Comparison of ENCODE assay signal across 28 mouse cellular contexts in the genomic region with DNA sequence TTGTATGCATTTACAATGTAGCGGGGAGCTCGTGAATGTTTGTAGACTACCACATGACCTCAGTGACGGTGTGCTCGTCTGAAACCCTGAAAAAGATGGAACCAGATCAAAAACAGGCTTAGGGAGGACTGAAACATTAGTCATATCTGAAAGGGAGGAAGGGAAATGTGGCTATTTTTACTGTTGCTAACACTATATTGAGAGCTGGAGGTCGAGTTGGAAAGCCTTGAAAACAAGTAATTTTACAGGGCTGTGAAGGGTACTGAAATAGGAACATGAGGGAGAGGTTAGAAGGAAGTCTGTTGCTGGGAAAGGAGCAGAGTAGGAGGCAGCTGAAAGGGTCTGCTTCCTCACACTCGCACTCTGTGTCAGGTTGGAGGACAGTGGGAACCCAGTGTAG.
DNase-seq lines count a peak whose midpoint lies in the region; ATAC-seq and TF ChIP-seq lines count a peak whose summit lies in the region.
"Had no signal": no experiment of that assay in that cellular context is flagged by ENCODE, and none has a peak within 500 bp of the region (broad histone marks: within the 10 kb centered on the region; RNA-seq: fewer than 3 reads in every experiment).

No protein-coding gene starts in this region.

- 49% methylated on average over 6 of the region's 6 CpGs for WGBS in heart, embryonic 13.5 days
- 43% methylated on average over 6 of the region's 6 CpGs for WGBS in stomach, embryonic 14.5 days
- WGBS in stomach, postnatal 0 days: 45% methylated on average over 6 of the region's 6 CpGs
- 73% methylated on average over 6 of the region's 6 CpGs for WGBS in cerebellum, adult 2 months

- no peaks in the 10 kb centered on the region for H3K36me3 ChIP-seq in heart, embryonic 13.5 days
- H3K36me3 ChIP-seq in stomach, embryonic 14.5 days (ENCODE audit: control insufficient read depth, insufficient read depth, low read length): no peaks in the 10 kb centered on the region
- H3K36me3 ChIP-seq in stomach, postnatal 0 days (ENCODE audit: control insufficient read depth, insufficient read depth, low read length): no peaks in the 10 kb centered on the region
- H3K36me3 ChIP-seq: hindbrain, embryonic 10.5 days; hindbrain, embryonic 15.5 days; lung, embryonic 15.5 days had no signal

- ATAC-seq in heart, embryonic 13.5 days (ENCODE audit: extremely low read depth, insufficient number of reproducible peaks, low FRiP score, low TSS enrichment): no peak
- ATAC-seq in stomach, embryonic 14.5 days (ENCODE audit: insufficient number of reproducible peaks, insufficient read depth, low FRiP score, low read depth): no peak
- no peak; the same call in 1 of the 2 replicates for ATAC-seq in stomach, postnatal 0 days (ENCODE audit: low FRiP score, low TSS enrichment)
- ATAC-seq: forebrain, embryonic 16.5 days; inflammation-experienced regulatory T-cells, adult 6 months; midbrain, embryonic 16.5 days had no signal

- H3K27me3 ChIP-seq in heart, embryonic 13.5 days (replicated peaks): no peaks in the 10 kb centered on the region
- H3K27me3 ChIP-seq in stomach, embryonic 14.5 days (ENCODE audit: control insufficient read depth, insufficient read depth, low read length): no peaks in the 10 kb centered on the region
- H3K27me3 ChIP-seq in stomach, postnatal 0 days (ENCODE audit: control insufficient read depth, insufficient read depth, low read length): no peaks in the 10 kb centered on the region
- no peaks in the 10 kb centered on the region for H3K27me3 ChIP-seq in cerebellum, adult 2 months (ENCODE audit: control insufficient read depth, insufficient read depth, low read length)
- H3K27me3 ChIP-seq: hindbrain, embryonic 15.5 days; limb, embryonic 12.5 days; lung, embryonic 15.5 days had no signal

- no peaks in the 10 kb centered on the region for H3K9me3 ChIP-seq in heart, embryonic 13.5 days
- H3K9me3 ChIP-seq in stomach, embryonic 14.5 days (ENCODE audit: control insufficient read depth, low read depth, low read length): no peaks in the 10 kb centered on the region
- H3K9me3 ChIP-seq in stomach, postnatal 0 days (ENCODE audit: control insufficient read depth, low read length): no peaks in the 10 kb centered on the region
- H3K9me3 ChIP-seq: hindbrain, embryonic 10.5 days; hindbrain, embryonic 15.5 days; limb, embryonic 12.5 days; lung, embryonic 15.5 days had no signal

- TF ChIP-seq POLR2A in cerebellum, adult 2 months (IDR thresholded peaks at IDR 0.05; ENCODE audit: borderline replicate concordance, insufficient read depth, low read length): no peak

- TF ChIP-seq EP300 in stomach, postnatal 0 days (optimal IDR thresholded peaks at IDR 0.05): no peak

- TF ChIP-seq CTCF in stomach, postnatal 0 days (IDR thresholded peaks at IDR 0.05; ENCODE audit: low read depth): no peak
- TF ChIP-seq CTCF in cerebellum, adult 2 months (IDR thresholded peaks at IDR 0.05; ENCODE audit: borderline replicate concordance, insufficient read depth, low read depth, low read length): no peak

- no peak overlapping the region for H3K4me3 ChIP-seq in heart, embryonic 13.5 days
- H3K4me3 ChIP-seq in stomach, embryonic 14.5 days (ENCODE audit: low read depth, low read length): no peak overlapping the region
- no peak overlapping the region for H3K4me3 ChIP-seq in stomach, postnatal 0 days (ENCODE audit: low read depth, low read length)
- H3K4me3 ChIP-seq in cerebellum, adult 2 months (replicated peaks; ENCODE audit: insufficient read depth, low read depth, low read length): no peak overlapping the region
- H3K4me3 ChIP-seq: hindbrain, embryonic 10.5 days; hindbrain, embryonic 15.5 days; limb, embryonic 12.5 days; lung, embryonic 15.5 days had no signal

- peak overlapping the region; percentile 26 for H3K27ac ChIP-seq in heart, embryonic 13.5 days (replicated peaks)
- H3K27ac ChIP-seq in stomach, embryonic 14.5 days (ENCODE audit: low read length): peak overlapping the region; percentile 15; the same call in 1 of the 2 replicates
- no peak overlapping the region for H3K27ac ChIP-seq in stomach, postnatal 0 days (replicated peaks)
- no peak overlapping the region for H3K27ac ChIP-seq in cerebellum, adult 2 months (ENCODE audit: insufficient read depth, low read length)
- H3K27ac ChIP-seq: hindbrain, embryonic 10.5 days; hindbrain, embryonic 15.5 days; limb, embryonic 12.5 days; lung, embryonic 15.5 days had no signal

- peaks cover 42% of the 10 kb centered on the region for H3K4me1 ChIP-seq in heart, embryonic 13.5 days
- peaks cover 8% of the 10 kb centered on the region; the same call in 1 of the 2 replicates for H3K4me1 ChIP-seq in stomach, embryonic 14.5 days (ENCODE audit: control insufficient read depth, insufficient read depth, low read length)
- no peaks in the 10 kb centered on the region for H3K4me1 ChIP-seq in stomach, postnatal 0 days (replicated peaks; ENCODE audit: control insufficient read depth, insufficient read depth)
- no peaks in the 10 kb centered on the region for H3K4me1 ChIP-seq in cerebellum, adult 2 months (ENCODE audit: control insufficient read depth, insufficient read depth, low read length)
- H3K4me1 ChIP-seq: hindbrain, embryonic 10.5 days; hindbrain, embryonic 15.5 days; limb, embryonic 12.5 days; lung, embryonic 15.5 days had no signal

- no peak overlapping the region for H3K4me2 ChIP-seq in heart, embryonic 13.5 days
- no peak overlapping the region for H3K4me2 ChIP-seq in stomach, embryonic 14.5 days (replicated peaks; ENCODE audit: low read depth, low read length)
- H3K4me2 ChIP-seq in stomach, postnatal 0 days (replicated peaks; ENCODE audit: low read depth): no peak overlapping the region
- H3K4me2 ChIP-seq: heart, embryonic 11.5 days; hindbrain, embryonic 15.5 days; limb, embryonic 12.5 days; liver, embryonic 11.5 days; lung, embryonic 15.5 days; midbrain, embryonic 11.5 days had no signal

- peak overlapping the region; percentile 9; the same call in 1 of the 2 replicates for H3K9ac ChIP-seq in heart, embryonic 13.5 days
- no peak overlapping the region for H3K9ac ChIP-seq in stomach, embryonic 14.5 days (replicated peaks; ENCODE audit: low read depth, low read length)
- H3K9ac ChIP-seq in stomach, postnatal 0 days (ENCODE audit: low read length): no peak overlapping the region
- H3K9ac ChIP-seq: hindbrain, embryonic 15.5 days; limb, embryonic 12.5 days; lung, embryonic 15.5 days had no signal

- peak; percentile 10 for DNase-seq in adrenal gland, adult 2 months
- no peak for DNase-seq in adrenal gland, postnatal 14 days
- DNase-seq in heart, adult 18-20 months: no peak
- no peak for DNase-seq in stomach, postnatal 0 days (ENCODE audit: low spot score)
- no peak for DNase-seq in lung, postnatal 4 days
- no peak for DNase-seq in cerebellum, adult 2 months
- DNase-seq: adrenal gland, postnatal 10 days; cerebellum, adult 8-10 months; cerebellum, postnatal 25 days; gastrocnemius, postnatal 10 days; heart, postnatal 14 days; kidney, adult 2 months; kidney, postnatal 10 days; layer of hippocampus, postnatal 36 days; right cerebral cortex, adult 18-20 months; spleen, adult 18-20 months had no signal

Comparison
In these comparisons a context has a peak if more than half of its experiments do, and no peak if none do; other contexts are left out.
1. H3K27ac ChIP-seq: peak in heart, embryonic 13.5 days (single experiment) and stomach, embryonic 14.5 days (single experiment); none in stomach, postnatal 0 days (single experiment) and cerebellum, adult 2 months (single experiment).